Mouse (Mus musculus) liver, embryonic 12.5 days (tissue): ENCODE measurements around the gene Gba2. TPM values are rescaled to one million over a fixed set of nuclear protein-coding genes. Genes with fewer than 3 reads are reported as not detected.
A peak's percentile ranks its signal among the peaks of the same experiment; 100 is the strongest.
"Not testable (repeated sequence)": the region's sequence is repeated elsewhere in the genome, so short reads cannot be mapped to it uniquely, and the experiment has no call there.

Experiments
- ATAC-seq: fragments of 200-750 bp; cut with Nextera tagmentation; 2 replicates; pipeline ENCODE4 v1.8.0; 2017; ENCODE audit warnings: moderate number of reproducible peaks, mild to moderate bottlenecking, moderate library complexity
- H3K27ac ChIP-seq: fragments of 300-500 bp; sonication (generic); 2 replicates; pipeline ENCODE4 v1.5.1; 2016; ENCODE audit warnings: mild to moderate bottlenecking
- H3K27me3 ChIP-seq: fragments of 300-500 bp; sonication (generic); replicated peaks from 2 replicates; pipeline ENCODE4 v1.6.1; 2016; ENCODE audit warnings: mild to moderate bottlenecking, moderate library complexity
- H3K36me3 ChIP-seq: fragments of 300-500 bp; sonication (generic); 2 replicates; pipeline ENCODE4 v1.6.1; 2016; ENCODE audit warnings: mild to moderate bottlenecking, moderate library complexity
- H3K4me1 ChIP-seq: fragments of 300-500 bp; sonication (generic); 2 replicates; pipeline ENCODE4 v1.6.1; 2016
- H3K4me2 ChIP-seq: fragments of 300-500 bp; sonication (generic); 2 replicates; pipeline ENCODE4 v1.6.1; 2016; ENCODE audit warnings: mild to moderate bottlenecking, moderate library complexity
- H3K4me3 ChIP-seq: fragments of 300-500 bp; sonication (generic); 2 replicates; pipeline ENCODE4 v1.5.1; 2016; ENCODE audit warnings: mild to moderate bottlenecking, moderate library complexity
- H3K9ac ChIP-seq: fragments of 300-500 bp; sonication (generic); 2 replicates; pipeline ENCODE4 v1.6.1; 2016; ENCODE audit warnings: mild to moderate bottlenecking, moderate library complexity
- H3K9me3 ChIP-seq: fragments of 300-500 bp; sonication (generic); replicated peaks from 2 replicates; pipeline ENCODE4 v1.6.1; 2016; ENCODE audit warnings: mild to moderate bottlenecking, moderate library complexity
- WGBS: fragments of 180-500 bp; shearing (Covaris S2); methylation state at CpG from one replicate; pipeline ENCODE4 v1.1.7; 2016; ENCODE audit not compliant: insufficient replicate concordance; 5-methylcytosine and 5-hydroxymethylcytosine counted together
- polyA plus RNA-seq: library from polyadenylated mRNA; unstranded; fragments of >200 nt; fragmentation: Nextera tagmentation; extraction: Ambion mirVana; gene quantifications from 2 replicates; pipeline ENCODE4 v1.2.1, GENCODE M21; 2016

Gba2 gene
- polyA plus RNA-seq, 1 experiment from 2014 or later, result 23.6 TPM

- H3K9me3 ChIP-seq, result no peaks in the 10 kb centered on the region
- H3K4me3 ChIP-seq, result peak overlapping the region; percentile 89
- H3K4me1 ChIP-seq, result peaks cover 67% of the 10 kb centered on the region
- no peak for ATAC-seq
- peak overlapping the region; percentile 100 for H3K27ac ChIP-seq
- peaks cover 43% of the 10 kb centered on the region for H3K36me3 ChIP-seq
- H3K4me2 ChIP-seq, result peak overlapping the region; percentile 96
- peak overlapping the region; percentile 95 for H3K9ac ChIP-seq
- no peaks in the 10 kb centered on the region for H3K27me3 ChIP-seq
- 1% methylated on average over 2 of the region's 2 CpGs for WGBS
Observed at GRCm38 (mm10) chr4:43560976-43561375, 17.7 kb downstream of the Gba2 start.

- ATAC-seq, result no peak
- peak overlapping the region; percentile 95 for H3K9ac ChIP-seq
Observed at GRCm38 (mm10) chr4:43560243-43560611, 18.4 kb downstream of the Gba2 start.

GRCm38 (mm10) chr4:43559519-43560242 lies 19.0 kb downstream of the Gba2 start:
- peak overlapping the region; percentile 100 for H3K27ac ChIP-seq
- ATAC-seq, result no peak
- H3K4me2 ChIP-seq, result peak overlapping the region; percentile 96
- WGBS, result 25% methylated on average over 13 of the region's 13 CpGs
- H3K27me3 ChIP-seq, result no peaks in the 10 kb centered on the region
- peak overlapping the region; percentile 89 for H3K4me3 ChIP-seq
- no peaks in the 10 kb centered on the region for H3K9me3 ChIP-seq
- H3K9ac ChIP-seq, result peak overlapping the region; percentile 95
- H3K36me3 ChIP-seq, result peaks cover 43% of the 10 kb centered on the region
- peaks cover 67% of the 10 kb centered on the region for H3K4me1 ChIP-seq

More at GRCm38 (mm10) chr4:43560243-43560611, 18.4 kb downstream of the Gba2 start:
- H3K27me3 ChIP-seq, result no peaks in the 10 kb centered on the region
- H3K4me1 ChIP-seq, result peaks cover 67% of the 10 kb centered on the region
- peaks cover 43% of the 10 kb centered on the region for H3K36me3 ChIP-seq
- peak overlapping the region; percentile 100 for H3K27ac ChIP-seq
- peak overlapping the region; percentile 96 for H3K4me2 ChIP-seq
- peak overlapping the region; percentile 89 for H3K4me3 ChIP-seq
- H3K9me3 ChIP-seq, result no peaks in the 10 kb centered on the region
- 5% methylated on average over 6 of the region's 6 CpGs for WGBS

GRCm38 (mm10) chr4:43558631-43559356 lies 19.9 kb downstream of the Gba2 start:
- no peak for ATAC-seq
- WGBS, result 10% methylated on average over 13 of the region's 13 CpGs
- H3K27me3 ChIP-seq, result no peaks in the 10 kb centered on the region
- no peaks in the 10 kb centered on the region for H3K9me3 ChIP-seq
- peak overlapping the region; percentile 100 for H3K27ac ChIP-seq
- peaks cover 61% of the 10 kb centered on the region for H3K4me1 ChIP-seq
- H3K9ac ChIP-seq, result peak overlapping the region; percentile 95
- H3K4me3 ChIP-seq, result peak overlapping the region; percentile 89
- H3K4me2 ChIP-seq, result peak overlapping the region; percentile 96
- peaks cover 45% of the 10 kb centered on the region for H3K36me3 ChIP-seq

- Histone ChIP-seq H3K4me1 (peaks cover 54% of the 10 kb centered on the region), H3K36me3 (peaks cover 52% of the 10 kb centered on the region), H3K27me3 (no peaks in the 10 kb centered on the region), H3K4me2 (peak overlapping the region; percentile 96), H3K9ac (peak overlapping the region; percentile 95), H3K9me3 (no peaks in the 10 kb centered on the region), H3K4me3 (peak overlapping the region; percentile 89), H3K27ac (peak overlapping the region; percentile 100)
- ATAC-seq, result no peak
- 5% methylated on average over 5 of the region's 5 CpGs for WGBS
Observed at GRCm38 (mm10) chr4:43558028-43558630, 20.5 kb downstream of the Gba2 start.

- no peak overlapping the region for H3K27ac ChIP-seq
- H3K9ac ChIP-seq, result no peak overlapping the region
- peaks cover 74% of the 10 kb centered on the region for H3K36me3 ChIP-seq
- H3K9me3 ChIP-seq, result peaks cover 10% of the 10 kb centered on the region
- H3K4me2 ChIP-seq, result no peak overlapping the region
- WGBS, result 81% methylated on average over 7 of the region's 7 CpGs
- no peaks in the 10 kb centered on the region for H3K27me3 ChIP-seq
- H3K4me1 ChIP-seq, result peaks cover 46% of the 10 kb centered on the region
- H3K4me3 ChIP-seq, result no peak overlapping the region
- ATAC-seq, result no peak
Observed at GRCm38 (mm10) chr4:43555926-43556325, 22.7 kb downstream of the Gba2 start.

- H3K4me1 ChIP-seq, result peaks cover 26% of the 10 kb centered on the region
- no peak for ATAC-seq
- H3K36me3 ChIP-seq, result peaks cover 88% of the 10 kb centered on the region
- no peak overlapping the region for H3K9ac ChIP-seq
- H3K27me3 ChIP-seq, result no peaks in the 10 kb centered on the region
- H3K4me2 ChIP-seq, result no peak overlapping the region
- H3K27ac ChIP-seq, result no peak overlapping the region
- peaks cover 10% of the 10 kb centered on the region for H3K9me3 ChIP-seq
- H3K4me3 ChIP-seq, result no peak overlapping the region
Observed at GRCm38 (mm10) chr4:43553891-43554290, 24.8 kb downstream of the Gba2 start.

- peaks cover 100% of the 10 kb centered on the region for H3K36me3 ChIP-seq
- ATAC-seq, result no peak
- H3K27me3 ChIP-seq, result no peaks in the 10 kb centered on the region
- no peak overlapping the region for H3K9ac ChIP-seq
- H3K9me3 ChIP-seq, result peaks cover 10% of the 10 kb centered on the region
- no peak overlapping the region for H3K4me3 ChIP-seq
- H3K4me2 ChIP-seq, result no peak overlapping the region
- no peak overlapping the region for H3K27ac ChIP-seq
- 92% methylated on average over 5 of the region's 5 CpGs for WGBS
- peaks cover 12% of the 10 kb centered on the region for H3K4me1 ChIP-seq
Observed at GRCm38 (mm10) chr4:43552437-43552836, 26.2 kb downstream of the Gba2 start.

- H3K9ac ChIP-seq, H3K27ac ChIP-seq, ATAC-seq, H3K4me1 ChIP-seq, H3K4me3 ChIP-seq, H3K27me3 ChIP-seq, H3K4me2 ChIP-seq: not testable (repeated sequence)
- H3K9me3 ChIP-seq, result peaks cover 10% of the 10 kb centered on the region
- peaks cover 100% of the 10 kb centered on the region for H3K36me3 ChIP-seq
- WGBS, result 83% methylated on average over 6 of the region's 6 CpGs
Observed at GRCm38 (mm10) chr4:43551854-43552253, 26.8 kb downstream of the Gba2 start.

GRCm38 (mm10) chr4:43549055-43549454 lies 29.6 kb downstream of the Gba2 start:
- 90% methylated on average over 12 of the region's 12 CpGs for WGBS
- no peak for ATAC-seq
- Histone ChIP-seq H3K9ac (no peak overlapping the region), H3K27ac (no peak overlapping the region), H3K4me2 (no peak overlapping the region), H3K36me3 (peaks cover 100% of the 10 kb centered on the region), H3K4me3 (no peak overlapping the region), H3K9me3 (peaks cover 10% of the 10 kb centered on the region), H3K4me1 (no peaks in the 10 kb centered on the region), H3K27me3 (no peaks in the 10 kb centered on the region)

GRCm38 (mm10) chr4:43547160-43547559 lies 31.5 kb downstream of the Gba2 start:
- H3K27ac ChIP-seq, result no peak overlapping the region
- H3K4me3 ChIP-seq, result no peak overlapping the region
- no peaks in the 10 kb centered on the region for H3K4me1 ChIP-seq
- peaks cover 2% of the 10 kb centered on the region for H3K9me3 ChIP-seq
- no peak overlapping the region for H3K9ac ChIP-seq
- WGBS, result 88% methylated on average over 8 of the region's 8 CpGs
- no peaks in the 10 kb centered on the region for H3K27me3 ChIP-seq
- H3K36me3 ChIP-seq, result peaks cover 100% of the 10 kb centered on the region
- H3K4me2 ChIP-seq, result no peak overlapping the region
- no peak for ATAC-seq

- no peak for ATAC-seq
- H3K9ac ChIP-seq, result no peak overlapping the region
- whole genome bisulfite sequencing, result 87% methylated on average over 12 of the region's 12 CpGs
- H3K27me3 ChIP-seq, result no peaks in the 10 kb centered on the region
- no peak overlapping the region for H3K4me2 ChIP-seq
- H3K27ac ChIP-seq, result no peak overlapping the region
- H3K4me3 ChIP-seq, result no peak overlapping the region
- H3K36me3 ChIP-seq, result peaks cover 100% of the 10 kb centered on the region
- no peaks in the 10 kb centered on the region for H3K4me1 ChIP-seq
- H3K9me3 ChIP-seq, result no peaks in the 10 kb centered on the region
Observed at GRCm38 (mm10) chr4:43546375-43547047, 32.2 kb downstream of the Gba2 start.
